Mouse (Mus musculus) heart, adult 2 months (tissue): ENCODE data around the gene Chga.

ENCODE experiments used
- CTCF ChIP-seq: fragments of 200-600 bp; IDR thresholded peaks from 2 replicates; pipeline ENCODE4 v1.8.1; 2022; ENCODE audit warnings: antibody characterized with exemption, mild to moderate bottlenecking, moderate library complexity
- POLR2A ChIP-seq: fragments of 200-500 bp; IDR thresholded peaks from 2 replicates; pipeline ENCODE4 v1.6.1; 2011; ENCODE audit warnings: mild to moderate bottlenecking, low read depth, low read length, control low read depth; ENCODE audit not compliant: insufficient read depth

GRCm38 (mm10) chr12:102519929-102520720, 34.6 kb upstream of the Chga start:
- TF ChIP-seq POLR2A (no peak), CTCF (no peak)
